Mouse (Mus musculus) brain, embryonic 14.5 days (tissue): ENCODE measurements around the gene Siva1.

ENCODE experiments used
- CTCF ChIP-seq: fragments of 200-500 bp; IDR thresholded peaks from 2 replicates; pipeline ENCODE4 v1.5.1; 2012; ENCODE audit warnings: inconsistent platforms, mild to moderate bottlenecking, moderate library complexity, borderline replicate concordance; ENCODE audit not compliant: insufficient read depth, insufficient read length; ENCODE audit errors: extremely low read depth
- POLR2A ChIP-seq: fragments of 200-500 bp; IDR thresholded peaks from 2 replicates; pipeline ENCODE4 v1.6.1; 2012; ENCODE audit warnings: mild to moderate bottlenecking, inconsistent platforms, borderline replicate concordance; ENCODE audit not compliant: poor library complexity, insufficient read depth, insufficient read length, severe bottlenecking; ENCODE audit errors: extremely low read depth

- TF ChIP-seq POLR2A, result no peak
- no peak for TF ChIP-seq CTCF
Observed at GRCm38 (mm10) chr12:112688458-112688857, 44.0 kb downstream of the Siva1 start.
